Mouse (Mus musculus): ENCODE data around the gene Sh3tc1. TPM values are rescaled to one million over a fixed set of nuclear protein-coding genes. Genes with fewer than 3 reads are reported as not detected.

Sh3tc1 gene
- polyA plus RNA-seq, 1 experiment from 2014 or later: 3.6 TPM

DNA sequence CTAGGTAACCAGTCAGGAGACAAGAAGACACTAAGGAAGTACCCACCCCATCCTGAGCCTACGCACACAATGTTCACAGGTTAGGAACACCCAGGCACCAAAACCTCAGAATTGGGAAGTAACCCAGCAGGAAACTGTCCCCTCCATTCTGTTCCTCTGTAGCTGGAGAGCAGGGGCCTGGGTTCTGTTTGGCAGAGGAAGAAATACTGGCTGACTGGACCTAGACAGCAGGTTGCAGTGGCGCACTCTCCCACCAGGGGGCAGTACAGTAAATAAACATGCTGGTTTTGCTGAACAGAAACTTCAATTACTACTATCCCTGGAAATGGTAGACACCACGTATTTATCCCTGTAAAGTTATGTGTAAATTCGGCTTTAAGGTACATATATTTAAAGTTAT lies 7.1 kb upstream of the Sh3tc1 start:
- no peaks in the 10 kb centered on the region for H3K4me1 ChIP-seq
- no peak overlapping the region for H3K4me2 ChIP-seq (replicated peaks)
- no peak overlapping the region for H3K27ac ChIP-seq
- no peak for ATAC-seq (ENCODE audit: low FRiP score, low read depth)
- no peaks in the 10 kb centered on the region for H3K9me3 ChIP-seq
- no peak overlapping the region for H3K9ac ChIP-seq
- no peaks in the 10 kb centered on the region for H3K36me3 ChIP-seq
- WGBS: 29% methylated on average over 4 of the region's 4 CpGs
- no peaks in the 10 kb centered on the region for H3K27me3 ChIP-seq (replicated peaks)
- H3K4me3 ChIP-seq: no peak overlapping the region

DNA sequence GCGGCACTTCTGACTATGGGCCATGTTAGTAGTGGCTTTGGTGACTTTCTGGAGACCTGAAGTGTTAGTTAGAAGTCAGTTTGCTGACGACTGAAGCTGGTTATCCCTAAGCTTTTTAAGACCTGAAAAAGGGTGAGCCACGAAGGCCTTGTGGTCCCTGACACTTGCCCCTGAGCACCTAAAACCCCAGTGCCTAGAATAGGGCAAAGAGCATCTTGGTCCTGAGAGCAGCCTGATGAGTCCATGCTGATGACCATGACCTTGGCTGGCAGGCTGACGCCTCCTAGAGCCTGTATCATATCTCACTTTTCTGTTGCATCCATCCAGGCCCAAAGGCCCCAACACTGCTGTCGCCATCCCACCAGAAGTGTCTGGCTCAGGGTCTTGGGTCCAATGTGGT lies 5.6 kb upstream of the Sh3tc1 start:
- Histone ChIP-seq H3K9ac (no peak overlapping the region), H3K9me3 (no peaks in the 10 kb centered on the region), H3K4me3 (no peak overlapping the region), H3K27ac (no peak overlapping the region), H3K4me1 (no peaks in the 10 kb centered on the region), H3K4me2 (replicated peaks) (no peak overlapping the region), H3K27me3 (replicated peaks) (peaks cover 7% of the 10 kb centered on the region), H3K36me3 (no peaks in the 10 kb centered on the region)
- no peak for ATAC-seq (ENCODE audit: low FRiP score, low read depth)
- WGBS: 86% methylated on average over 5 of the region's 5 CpGs

DNA sequence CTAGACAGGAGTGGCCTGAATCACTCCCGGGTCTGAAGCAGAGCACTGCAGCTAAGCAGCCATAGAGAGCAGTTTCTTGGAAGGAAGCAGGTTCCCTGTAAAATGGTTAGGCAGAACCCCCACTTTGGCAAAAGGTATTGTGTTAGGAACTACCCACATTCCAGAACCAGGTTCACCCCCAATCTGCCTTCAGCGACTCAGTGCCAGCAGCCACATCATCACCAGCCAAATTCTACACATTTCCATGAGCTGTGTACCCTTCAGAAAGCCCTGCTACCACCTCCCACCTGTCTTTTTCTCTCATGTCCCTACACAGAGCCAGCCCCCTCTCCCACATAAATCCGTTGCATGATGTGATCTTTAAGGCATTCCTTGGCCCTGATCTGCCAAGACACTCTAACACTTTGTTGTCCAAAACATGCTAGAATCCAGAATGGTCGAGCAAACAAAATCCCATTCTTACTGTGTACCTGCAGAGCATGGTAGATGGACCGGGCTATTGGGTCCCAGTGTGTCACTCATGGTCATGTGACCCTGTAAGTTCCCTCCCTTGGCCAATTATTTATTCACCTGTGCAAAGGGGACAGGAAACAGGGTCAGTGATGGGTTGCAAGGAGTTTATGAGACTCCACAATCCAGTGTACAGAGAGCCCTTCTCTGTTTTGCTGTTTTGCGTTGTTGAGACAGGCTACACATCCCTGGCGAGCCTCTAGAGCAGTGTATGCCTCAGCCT lies 4.4 kb upstream of the Sh3tc1 start:
- H3K9me3 ChIP-seq: no peaks in the 10 kb centered on the region
- no peak overlapping the region for H3K4me2 ChIP-seq (replicated peaks)
- H3K9ac ChIP-seq: no peak overlapping the region
- no peak for ATAC-seq (ENCODE audit: low FRiP score, low read depth)
- peaks cover 18% of the 10 kb centered on the region for H3K27me3 ChIP-seq (replicated peaks)
- H3K27ac ChIP-seq: no peak overlapping the region
- WGBS: 87% methylated on average over 7 of the region's 7 CpGs
- no peak overlapping the region for H3K4me3 ChIP-seq
- H3K4me1 ChIP-seq: no peaks in the 10 kb centered on the region
- no peaks in the 10 kb centered on the region for H3K36me3 ChIP-seq

DNA sequence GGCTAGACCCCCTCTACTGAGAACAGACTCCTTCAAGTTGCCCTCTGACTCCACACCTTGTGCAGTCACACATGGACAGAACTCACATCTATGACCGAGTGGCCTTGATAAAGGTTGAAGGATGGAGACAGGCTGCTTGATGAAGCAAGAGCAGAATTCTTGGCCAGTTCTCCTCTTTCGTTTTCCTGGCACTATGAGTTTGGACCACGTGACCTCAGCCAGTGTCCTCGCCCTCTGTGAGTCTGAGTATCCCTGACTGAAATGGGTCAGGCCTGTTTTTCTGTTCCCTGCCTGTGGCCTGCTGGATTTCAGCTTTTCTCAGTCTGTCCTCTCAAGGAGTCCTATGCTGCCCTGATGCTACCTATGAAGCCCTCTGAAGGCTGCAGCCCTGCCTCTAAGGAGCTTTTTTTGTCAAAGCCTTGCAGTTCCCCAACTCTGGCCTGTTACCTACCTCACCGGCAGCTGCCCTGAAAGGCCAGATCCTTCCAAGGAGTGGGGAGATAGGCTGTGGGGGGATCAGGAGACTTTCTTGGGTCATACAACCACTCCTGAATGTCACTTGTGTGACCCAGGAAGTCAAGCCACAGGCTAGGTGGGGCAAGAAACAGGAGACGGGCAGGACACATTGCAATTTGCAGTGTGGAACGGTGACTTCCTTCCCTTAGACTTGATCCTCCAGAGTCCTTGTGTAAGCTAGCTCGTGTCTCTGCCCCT lies 3.6 kb upstream of the Sh3tc1 start:
- H3K4me3 ChIP-seq: no peak overlapping the region
- WGBS: 80% methylated on average over 8 of the region's 8 CpGs
- H3K9me3 ChIP-seq: no peaks in the 10 kb centered on the region
- H3K4me1 ChIP-seq: no peaks in the 10 kb centered on the region
- peaks cover 18% of the 10 kb centered on the region for H3K27me3 ChIP-seq (replicated peaks)
- no peak overlapping the region for H3K9ac ChIP-seq
- no peaks in the 10 kb centered on the region for H3K36me3 ChIP-seq
- no peak overlapping the region for H3K27ac ChIP-seq
- ATAC-seq (ENCODE audit: low FRiP score, low read depth): no peak
- H3K4me2 ChIP-seq (replicated peaks): no peak overlapping the region

DNA sequence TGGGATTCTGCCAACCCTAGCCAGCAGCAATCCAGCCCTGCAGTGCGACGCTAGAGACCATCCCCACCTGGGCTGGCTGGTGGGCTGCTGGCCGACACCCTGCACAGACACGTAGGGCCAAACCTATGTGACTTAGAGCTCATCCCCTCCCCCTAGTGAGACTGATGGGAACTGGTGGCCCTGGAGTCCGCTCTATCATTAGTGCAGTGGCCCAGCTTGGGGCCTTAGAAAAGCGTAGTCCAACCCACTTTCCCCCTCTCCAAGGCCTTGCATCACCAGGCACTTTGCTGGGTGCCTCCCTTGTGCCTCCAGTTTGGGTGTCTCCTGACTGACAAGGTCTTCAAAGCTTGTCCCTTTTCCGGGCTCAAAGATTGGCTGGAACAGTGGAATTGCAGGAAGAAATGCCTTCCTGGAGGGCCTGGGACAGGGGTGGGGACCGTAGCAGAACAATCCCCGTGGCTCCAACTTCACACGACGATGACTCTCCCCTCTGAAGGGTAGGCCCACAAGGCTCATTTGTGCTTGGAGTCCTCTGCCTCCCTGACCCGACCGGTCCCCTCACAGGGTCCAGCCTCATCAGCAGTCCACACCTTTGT lies 1.5 kb upstream of the Sh3tc1 start:
- WGBS: 45% methylated on average over 13 of the region's 13 CpGs
- no peak overlapping the region for H3K4me2 ChIP-seq (replicated peaks)
- H3K27ac ChIP-seq: no peak overlapping the region
- H3K4me3 ChIP-seq: no peak overlapping the region
- peaks cover 18% of the 10 kb centered on the region for H3K27me3 ChIP-seq (replicated peaks)
- H3K9me3 ChIP-seq: no peaks in the 10 kb centered on the region
- H3K4me1 ChIP-seq: no peaks in the 10 kb centered on the region
- no peak overlapping the region for H3K9ac ChIP-seq
- no peak for ATAC-seq (ENCODE audit: low FRiP score, low read depth)
- no peaks in the 10 kb centered on the region for H3K36me3 ChIP-seq

DNA sequence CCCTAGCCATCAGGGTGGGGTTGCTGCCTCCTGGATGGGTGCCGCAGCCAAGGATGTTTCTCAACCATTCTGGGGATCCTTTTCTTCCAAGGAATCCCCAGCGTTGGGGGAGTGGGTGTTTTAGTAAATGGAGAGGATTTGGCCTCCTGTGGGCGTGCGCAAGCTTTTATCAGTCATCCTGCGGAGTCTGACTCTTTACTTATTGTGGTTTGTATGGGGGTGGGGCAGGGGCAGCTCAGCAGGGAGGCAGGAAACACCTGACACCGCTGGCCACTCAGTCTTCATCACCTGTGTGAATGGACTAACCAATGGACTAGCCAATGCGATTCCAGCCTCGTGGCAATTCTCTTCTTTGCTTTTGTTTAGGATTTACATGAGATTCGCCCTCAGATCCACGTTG lies 929 bp upstream of the Sh3tc1 start:
- Histone ChIP-seq H3K9ac (no peak overlapping the region), H3K27ac (no peak overlapping the region), H3K4me3 (no peak overlapping the region), H3K27me3 (replicated peaks) (peaks cover 18% of the 10 kb centered on the region), H3K36me3 (no peaks in the 10 kb centered on the region), H3K9me3 (no peaks in the 10 kb centered on the region), H3K4me2 (replicated peaks) (no peak overlapping the region), H3K4me1 (no peaks in the 10 kb centered on the region)
- no peak for ATAC-seq (ENCODE audit: low FRiP score, low read depth)
- WGBS: 14% methylated on average over 10 of the region's 10 CpGs

DNA sequence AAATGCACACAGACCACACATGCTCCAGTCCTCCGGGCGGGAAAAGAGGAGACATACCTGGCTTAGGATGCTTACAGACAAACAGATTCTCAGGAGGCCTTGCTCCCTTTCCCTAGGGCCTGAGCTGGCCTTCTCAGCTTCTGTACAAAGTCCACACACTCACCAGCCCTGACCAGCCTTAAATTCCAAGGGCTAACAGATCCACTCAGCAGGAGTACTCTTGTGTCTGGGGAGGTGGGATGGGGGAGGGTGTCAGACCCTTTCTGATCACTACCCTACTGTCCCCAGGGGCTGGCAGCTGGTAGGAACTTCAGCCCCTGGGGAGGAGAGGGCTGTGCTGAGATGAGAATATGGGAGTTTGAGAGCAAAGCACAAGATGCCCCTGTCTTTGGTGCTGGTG lies 782 bp downstream of the Sh3tc1 start:
- WGBS: 80% methylated on average over 2 of the region's 2 CpGs
- H3K4me1 ChIP-seq: no peaks in the 10 kb centered on the region
- no peak overlapping the region for H3K27ac ChIP-seq
- H3K4me3 ChIP-seq: no peak overlapping the region
- H3K36me3 ChIP-seq: no peaks in the 10 kb centered on the region
- H3K27me3 ChIP-seq (replicated peaks): peaks cover 18% of the 10 kb centered on the region
- no peaks in the 10 kb centered on the region for H3K9me3 ChIP-seq
- no peak for ATAC-seq (ENCODE audit: low FRiP score, low read depth)
- H3K4me2 ChIP-seq (replicated peaks): no peak overlapping the region
- H3K9ac ChIP-seq: no peak overlapping the region

DNA sequence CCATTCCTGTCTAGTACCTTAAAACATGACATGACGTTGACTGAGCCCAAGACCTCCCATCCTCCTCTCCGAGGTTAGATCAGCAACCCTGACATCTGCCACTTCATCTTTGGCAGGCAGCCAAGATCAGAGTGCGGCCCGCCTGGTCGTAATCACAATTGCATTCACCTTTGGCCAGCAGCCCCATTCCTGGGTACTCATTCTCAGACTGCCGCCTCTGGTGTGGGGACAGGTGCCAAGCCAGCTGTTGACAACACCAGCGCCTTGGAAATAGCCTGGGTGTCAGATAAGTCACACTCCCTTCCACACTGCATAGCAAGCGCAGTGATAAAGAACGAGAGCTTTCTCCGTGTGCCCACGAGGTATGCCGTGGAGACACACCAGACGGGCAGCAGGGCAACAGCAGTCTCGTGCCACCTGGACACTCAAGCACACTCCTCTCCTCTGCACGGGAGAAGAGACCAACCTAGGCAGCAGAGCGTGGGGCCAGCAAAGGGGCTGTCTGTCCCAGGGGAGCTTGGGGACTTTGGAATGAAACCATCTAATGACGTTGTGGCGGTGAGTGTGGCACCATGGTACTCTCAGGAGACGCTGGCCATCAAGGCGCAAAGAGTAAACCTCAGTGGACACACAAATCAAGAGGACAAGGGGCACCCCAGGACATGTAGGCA lies 2.4 kb downstream of the Sh3tc1 start:
- no peak for ATAC-seq (ENCODE audit: low FRiP score, low read depth)
- Histone ChIP-seq H3K4me2 (replicated peaks) (no peak overlapping the region), H3K4me3 (no peak overlapping the region), H3K36me3 (no peaks in the 10 kb centered on the region), H3K4me1 (no peaks in the 10 kb centered on the region), H3K27me3 (replicated peaks) (peaks cover 18% of the 10 kb centered on the region), H3K9me3 (no peaks in the 10 kb centered on the region), H3K27ac (no peak overlapping the region), H3K9ac (no peak overlapping the region)
- WGBS: 82% methylated on average over 20 of the region's 20 CpGs

DNA sequence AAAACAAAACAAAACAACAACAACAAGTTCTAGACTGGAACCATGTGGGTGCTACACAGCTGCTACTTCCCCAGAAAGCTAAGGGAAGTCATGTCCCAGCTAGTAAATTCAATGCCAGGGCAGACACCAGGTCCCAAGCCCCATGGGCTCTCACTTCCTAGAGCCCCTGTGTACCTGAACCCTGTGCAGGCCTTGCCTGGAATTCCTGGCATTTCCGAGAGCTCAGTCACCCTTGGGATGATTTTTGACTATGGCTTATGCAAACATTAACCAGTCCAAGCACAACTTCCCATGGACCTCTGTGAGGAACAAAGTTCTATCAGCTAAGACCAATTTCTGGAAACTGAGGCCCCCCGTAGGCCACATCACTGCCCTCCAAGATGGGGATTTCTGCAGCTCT lies 6.3 kb downstream of the Sh3tc1 start:
- Histone ChIP-seq H3K4me3 (no peak overlapping the region), H3K4me2 (replicated peaks) (no peak overlapping the region), H3K27ac (no peak overlapping the region), H3K9me3 (no peaks in the 10 kb centered on the region), H3K9ac (no peak overlapping the region), H3K4me1 (no peaks in the 10 kb centered on the region), H3K27me3 (replicated peaks) (no peaks in the 10 kb centered on the region), H3K36me3 (no peaks in the 10 kb centered on the region)
- no peak for ATAC-seq (ENCODE audit: low FRiP score, low read depth)
- 80% methylated on average over 2 of the region's 2 CpGs for WGBS

DNA sequence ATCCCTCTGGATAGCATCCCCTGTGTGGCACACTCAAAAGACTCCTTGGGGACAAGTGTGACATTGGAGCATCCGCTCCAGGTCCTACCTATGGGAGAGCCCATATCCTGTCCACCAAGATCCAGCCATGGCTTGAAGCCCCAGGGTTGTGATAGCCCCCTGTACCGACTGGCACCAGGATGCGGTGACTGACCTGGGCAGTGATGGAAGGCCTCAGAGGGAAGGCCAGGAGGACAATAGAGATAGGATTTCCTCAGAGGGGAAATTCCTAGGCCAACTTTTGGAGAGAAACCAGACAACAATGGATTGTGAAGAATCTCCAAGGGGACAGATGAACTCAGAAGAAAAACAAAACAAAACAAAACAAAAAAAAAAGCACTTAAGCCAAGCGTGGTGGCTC lies 8.8 kb downstream of the Sh3tc1 start:
- ATAC-seq (ENCODE audit: low FRiP score, low read depth): no peak
- Histone ChIP-seq H3K27me3 (replicated peaks) (no peaks in the 10 kb centered on the region), H3K4me1 (no peaks in the 10 kb centered on the region), H3K4me3 (no peak overlapping the region), H3K27ac (no peak overlapping the region), H3K9me3 (no peaks in the 10 kb centered on the region), H3K9ac (no peak overlapping the region), H3K36me3 (no peaks in the 10 kb centered on the region), H3K4me2 (replicated peaks) (no peak overlapping the region)
- WGBS: 89% methylated on average over 4 of the region's 4 CpGs

DNA sequence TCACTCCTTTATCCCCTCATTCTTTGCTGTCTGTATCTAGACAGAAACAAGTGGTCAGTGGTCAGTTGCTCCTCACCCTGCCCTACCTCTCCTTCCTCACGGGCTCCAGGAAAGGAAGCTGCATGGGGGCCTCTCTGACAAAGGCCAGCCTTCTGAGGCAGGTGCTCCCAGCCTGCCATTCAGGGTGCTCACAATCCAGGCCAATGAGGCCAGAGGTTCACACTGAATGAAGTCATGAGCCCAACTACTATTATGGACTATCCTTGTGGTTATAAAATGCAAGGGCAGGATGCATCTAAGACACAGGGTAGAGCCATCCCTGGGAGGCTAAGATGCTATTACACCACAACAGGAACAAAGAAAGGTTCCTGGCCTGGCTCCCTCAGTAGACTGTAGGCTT lies 9.2 kb downstream of the Sh3tc1 start:
- H3K4me2 ChIP-seq (replicated peaks): no peak overlapping the region
- no peaks in the 10 kb centered on the region for H3K27me3 ChIP-seq (replicated peaks)
- WGBS: 67% methylated on average over 1 of the region's 1 CpGs
- H3K4me3 ChIP-seq: no peak overlapping the region
- no peaks in the 10 kb centered on the region for H3K9me3 ChIP-seq
- H3K36me3 ChIP-seq: no peaks in the 10 kb centered on the region
- H3K9ac ChIP-seq: no peak overlapping the region
- no peak for ATAC-seq (ENCODE audit: low FRiP score, low read depth)
- H3K4me1 ChIP-seq: no peaks in the 10 kb centered on the region
- no peak overlapping the region for H3K27ac ChIP-seq

DNA sequence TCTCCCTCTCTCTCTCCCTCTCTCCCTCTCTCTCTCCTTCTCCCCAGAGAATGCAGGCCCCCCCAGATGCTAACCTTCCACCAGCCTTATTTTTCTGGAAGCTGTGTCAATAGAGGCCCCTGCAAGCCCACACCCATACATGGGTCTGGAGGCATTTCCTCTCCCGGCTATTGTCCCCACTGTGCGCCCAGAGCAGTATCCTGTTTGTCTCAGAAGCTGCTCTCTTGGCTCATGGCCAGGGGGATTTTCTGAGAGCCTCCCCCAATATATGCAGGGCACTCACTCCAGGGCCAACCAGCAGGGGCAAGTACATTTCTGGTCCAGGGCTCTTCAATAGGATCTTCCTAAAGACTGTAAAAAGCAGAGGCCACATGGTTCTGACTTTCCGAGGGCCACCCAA lies 9.9 kb downstream of the Sh3tc1 start:
- Histone ChIP-seq H3K9me3 (no peaks in the 10 kb centered on the region), H3K9ac (no peak overlapping the region), H3K27ac (no peak overlapping the region), H3K4me2 (replicated peaks) (no peak overlapping the region), H3K4me1 (no peaks in the 10 kb centered on the region), H3K27me3 (replicated peaks) (no peaks in the 10 kb centered on the region), H3K36me3 (no peaks in the 10 kb centered on the region), H3K4me3 (no peak overlapping the region)
- 86% methylated on average over 3 of the region's 3 CpGs for WGBS
- no peak for ATAC-seq (ENCODE audit: low FRiP score, low read depth)
